ENCODE assay signal across 9 mouse cellular contexts in genomic region chr7:51510671-51511651, GRCm38 (mm10). TPM values are rescaled to one million over a fixed set of nuclear protein-coding genes. Genes with fewer than 3 reads are reported as not detected.
DNase-seq lines count a peak whose midpoint lies in the region; ATAC-seq and TF ChIP-seq lines count a peak whose summit lies in the region.
"Had no signal": no experiment of that assay in that cellular context is flagged by ENCODE, and none has a peak within 500 bp of the region (broad histone marks: within the 10 kb centered on the region; RNA-seq: fewer than 3 reads in every experiment).

TSS of gene Ano5 (plus strand) at chr7:51511029.

- ATAC-seq in hindbrain, embryonic 16.5 days = peak; percentile 87

- H3K9ac ChIP-seq in ES-E14 (ENCODE audit: insufficient read depth, low read depth, low read length, poor library complexity, severe bottlenecking) = 0 out of 2 replicates have a peak within 1 kb of the TSS, but pooled peaks have one; percentile 1
- peak within 1 kb of the TSS; percentile 75 for H3K9ac ChIP-seq in hindbrain, embryonic 16.5 days (ENCODE audit: low read depth, low read length)

- no peaks in the 10 kb centered on the region for H3K4me1 ChIP-seq in ES-E14 (ENCODE audit: control insufficient read depth in 2 of 2, insufficient read depth in 2 of 2, low read length in 2 of 2, poor library complexity in 1 of 2)
- peaks cover 7% of the 10 kb centered on the region; the same call in 1 of the 2 replicates for H3K4me1 ChIP-seq in hindbrain, embryonic 16.5 days (ENCODE audit: control insufficient read depth, insufficient read depth, low read depth, low read length)

- WGBS in hindbrain, embryonic 16.5 days = 2% methylated on average over 45 of the region's 45 CpGs

- H3K36me3 ChIP-seq in ES-E14 (ENCODE audit: control insufficient read depth, insufficient read depth, low read length, poor library complexity, severe bottlenecking) = no peaks in the 10 kb centered on the region
- no peaks in the 10 kb centered on the region for H3K36me3 ChIP-seq in hindbrain, embryonic 16.5 days (ENCODE audit: control insufficient read depth, insufficient read depth, low read length)

- peaks cover 6% of the 10 kb centered on the region for H3K27me3 ChIP-seq in hindbrain, embryonic 16.5 days (replicated peaks; ENCODE audit: control insufficient read depth, insufficient read depth, low read length)
- H3K27me3 ChIP-seq: CH12.LX had no signal

- no peaks in the 10 kb centered on the region for H3K9me3 ChIP-seq in ES-E14 (ENCODE audit: control insufficient read depth, insufficient read depth, low read depth, low read length)
- H3K9me3 ChIP-seq in hindbrain, embryonic 16.5 days (ENCODE audit: control insufficient read depth, low read length) = no peaks in the 10 kb centered on the region

- peak; percentile 51 for DNase-seq in ES-E14 (ENCODE audit: low read depth, low spot score)
- DNase-seq in cerebellum, postnatal 14 days = peak; percentile 80 to 89
- peak; percentile 17 to 33 for DNase-seq in frontal cortex, postnatal 36 days (ENCODE audit: low spot score in 2 of 2)
- peak; percentile 6 for DNase-seq in left cerebral cortex, adult 11 months (ENCODE audit: low spot score)
- DNase-seq in lung, postnatal 14 days = peak; percentile 28
- peak; percentile 34 for DNase-seq in right cerebral cortex, adult 18-20 months
- no peak for DNase-seq in spleen, adult 18-20 months

- H3K4me2 ChIP-seq in hindbrain, embryonic 16.5 days (ENCODE audit: low read length) = peak within 1 kb of the TSS; percentile 90

- in situ Hi-C loops in ES-E14 (cut with MboI; ENCODE audit: low sequenced_read_pairs in 2 of 2, unreplicated experiment in 2 of 2) = no loop called here

- H3K4me3 ChIP-seq in ES-E14 (ENCODE audit: insufficient read depth in 1 of 2, low read depth in 1 of 2, low read length in 2 of 2, poor library complexity in 1 of 2, severe bottlenecking in 1 of 2) = peak within 1 kb of the TSS; percentile 48 to 53
- peak within 1 kb of the TSS; percentile 64 for H3K4me3 ChIP-seq in hindbrain, embryonic 16.5 days (ENCODE audit: low read length)

- H3K27ac ChIP-seq in ES-E14 (ENCODE audit: insufficient read depth, low read depth, low read length, poor library complexity, severe bottlenecking) = no peak within 1 kb of the TSS
- peak within 1 kb of the TSS; percentile 51 for H3K27ac ChIP-seq in hindbrain, embryonic 16.5 days (ENCODE audit: low read depth, low read length)

TF ChIP-seq in ES-E14, 5 proteins besides CTCF, POLR2A, EP300 and RAD21:
- TF ChIP-seq HCFC1 (IDR thresholded peaks at IDR 0.05; ENCODE audit: borderline replicate concordance, insufficient read depth, low read length) = no peak
- TF ChIP-seq MAFK (IDR thresholded peaks at IDR 0.05; ENCODE audit: insufficient read depth, low read depth, low read length) = no peak
- no peak for TF ChIP-seq ZNF384 (IDR thresholded peaks at IDR 0.05; ENCODE audit: low read depth, low read length)
- TF ChIP-seq ZC3H11A (IDR thresholded peaks at IDR 0.05; ENCODE audit: borderline replicate concordance, low read depth, low read length) = no peak
- no peak for TF ChIP-seq CHD2 (IDR thresholded peaks at IDR 0.05; ENCODE audit: low read depth, low read length)

RNA-seq across cellular contexts. Expression of gene Ano5, which starts in this region (rescaled TPM):
- total RNA-seq in ES-E14 (2012; rRNA removed) = 0.16 and 0.22 TPM in 2 replicates
- 1.1 and 1.4 TPM in 2 replicates for polyA plus RNA-seq in hindbrain, embryonic 16.5 days (2015; fragmentation: Nextera tagmentation; extraction: Ambion mirVana)
- total RNA-seq: CH12.LX had no signal

Comparison
In these comparisons a context has a peak if more than half of its experiments do, and no peak if none do; other contexts are left out.
1. Peak in DNase-seq, H3K4me3 ChIP-seq and H3K9ac ChIP-seq in ES-E14; RNA of the gene not detected or under 1 TPM.
2. DNase-seq: peak in cerebellum, postnatal 14 days (2 of 2), frontal cortex, postnatal 36 days (2 of 2), left cerebral cortex, adult 11 months (single experiment), lung, postnatal 14 days (single experiment) and right cerebral cortex, adult 18-20 months (single experiment); none in spleen, adult 18-20 months (0 of 2).